ENCODE assay signal across 23 mouse cellular contexts in genomic region chr11:78412861-78413260, GRCm38 (mm10). TPM values are rescaled to one million over a fixed set of nuclear protein-coding genes. Genes with fewer than 3 reads are reported as not detected.
A peak's percentile ranks its signal among the peaks of the same experiment; 100 is the strongest.
DNase-seq lines count a peak whose midpoint lies in the region; ATAC-seq lines count a peak whose summit lies in the region.
"Had no signal": no experiment of that assay in that cellular context is flagged by ENCODE, and none has a peak within 500 bp of the region (broad histone marks: within the 10 kb centered on the region; RNA-seq: fewer than 3 reads in every experiment).

No protein-coding gene starts in this region.

- H3K27ac ChIP-seq in heart, embryonic 11.5 days (ENCODE audit: low read depth, low read length) = no peak overlapping the region
- H3K27ac ChIP-seq: embryonic facial prominence, embryonic 13.5 days; heart, adult 2 months; limb, embryonic 10.5 days; liver, embryonic 12.5 days had no signal

- no peaks in the 10 kb centered on the region for H3K4me1 ChIP-seq in heart, embryonic 11.5 days (ENCODE audit: control insufficient read depth, insufficient read depth, low read length)
- H3K4me1 ChIP-seq: embryonic facial prominence, embryonic 13.5 days had no signal

- DNase-seq in adrenal gland, adult 8-10 months = peak; percentile 67
- no peak for DNase-seq in adrenal gland, adult 18-20 months (ENCODE audit: low spot score in 2 of 2)
- DNase-seq in layer of hippocampus, adult 11-12 months (ENCODE audit: low spot score) = peak; percentile 11
- no peak for DNase-seq in layer of hippocampus, adult 9-10 months (ENCODE audit: low spot score)
- DNase-seq in right cerebral cortex, adult 18-20 months = peak; percentile 27
- DNase-seq in right cerebral cortex, postnatal 14 days = no peak
- DNase-seq: lung, adult 2 months; thymus, postnatal 25 days had no signal

- 74% methylated on average over 6 of the region's 6 CpGs for WGBS in heart, embryonic 11.5 days (ENCODE audit: insufficient replicate concordance)

- H3K27me3 ChIP-seq in heart, embryonic 11.5 days (ENCODE audit: control insufficient read depth, insufficient read depth, low read length) = no peaks in the 10 kb centered on the region; the same call in 1 of the 2 replicates
- H3K27me3 ChIP-seq: embryonic facial prominence, embryonic 13.5 days had no signal

- no peak for ATAC-seq in heart, embryonic 11.5 days (replicated peaks; ENCODE audit: insufficient number of reproducible peaks, low FRiP score, low TSS enrichment)
- ATAC-seq: forebrain, embryonic 14.5 days; intestine, embryonic 16.5 days; liver, embryonic 12.5 days had no signal

- no peaks in the 10 kb centered on the region for H3K36me3 ChIP-seq in heart, embryonic 11.5 days (ENCODE audit: control insufficient read depth, insufficient read depth, low read length)
- H3K36me3 ChIP-seq: embryonic facial prominence, embryonic 13.5 days; G1E; limb, embryonic 10.5 days; liver, embryonic 12.5 days had no signal

- H3K4me2 ChIP-seq in heart, embryonic 11.5 days = no peak overlapping the region
- H3K4me2 ChIP-seq: embryonic facial prominence, embryonic 13.5 days; liver, embryonic 12.5 days had no signal

- no peaks in the 10 kb centered on the region for H3K9me3 ChIP-seq in heart, embryonic 11.5 days (replicated peaks; ENCODE audit: control insufficient read depth, low read length)
- H3K9me3 ChIP-seq: embryonic facial prominence, embryonic 13.5 days; G1E; limb, embryonic 10.5 days; liver, embryonic 12.5 days had no signal

- H3K9ac ChIP-seq in heart, embryonic 11.5 days (ENCODE audit: low read depth, low read length) = no peak overlapping the region
- H3K9ac ChIP-seq: embryonic facial prominence, embryonic 13.5 days; liver, embryonic 12.5 days had no signal

- no peak overlapping the region for H3K4me3 ChIP-seq in heart, embryonic 11.5 days (ENCODE audit: low read depth, low read length)
- H3K4me3 ChIP-seq: embryonic facial prominence, embryonic 13.5 days; heart, adult 2 months; limb, embryonic 10.5 days; liver, embryonic 12.5 days had no signal

RNA-seq across cellular contexts. Expression of gene Slc13a2, which starts 9.2 kb away (rescaled TPM):
- total RNA-seq in adrenal gland, adult 8-10 months (2022) = not detected
- not detected for total RNA-seq in adrenal gland, adult 18-20 months (2021)
- polyA plus RNA-seq in heart, embryonic 11.5 days (2014; fragmentation: Nextera tagmentation; extraction: Ambion mirVana) = not detected in 2 replicates
- total RNA-seq: G1E; gastrocnemius, postnatal 14 days; heart, adult 2 months; hematopoietic stem cell, adult 5-6 weeks; layer of hippocampus, postnatal 25 days; midbrain, postnatal 0 days had no signal
- polyA plus RNA-seq: embryonic facial prominence, embryonic 13.5 days; forebrain, embryonic 14.5 days; G1E; hindbrain, embryonic 16.5 days; limb, embryonic 10.5 days; midbrain, postnatal 0 days had no signal

RNA-seq across cellular contexts. Expression of gene Foxn1, which starts 26.5 kb away (rescaled TPM):
- total RNA-seq in adrenal gland, adult 8-10 months (2022) = under 1 TPM; 0.20 to 0.77 (median 0.31) TPM
- total RNA-seq in adrenal gland, adult 18-20 months (2021) = under 1 TPM; 0.19 to 0.20 TPM
- polyA plus RNA-seq in heart, embryonic 11.5 days (2014; fragmentation: Nextera tagmentation; extraction: Ambion mirVana) = 0.07 and 0.29 TPM in 2 replicates
- total RNA-seq: gastrocnemius, postnatal 14 days; heart, adult 2 months; hematopoietic stem cell, adult 5-6 weeks; layer of hippocampus, postnatal 25 days; midbrain, postnatal 0 days; neutrophil, adult 5-6 weeks had no signal
- polyA plus RNA-seq: forebrain, embryonic 14.5 days; G1E; heart, adult 2 months; hindbrain, embryonic 16.5 days; intestine, embryonic 16.5 days; kidney, embryonic 16.5 days; limb, embryonic 10.5 days; liver, embryonic 12.5 days; midbrain, postnatal 0 days had no signal

RNA-seq across cellular contexts. Expression of gene Slc46a1, which starts 52.6 kb away (rescaled TPM):
- 10 to 100 TPM; 36.9 to 54.8 (median 42.6) TPM for total RNA-seq in adrenal gland, adult 8-10 months (2022)
- 10 to 100 TPM; 27.4 to 32.0 TPM for total RNA-seq in adrenal gland, adult 18-20 months (2021)
- polyA plus RNA-seq in heart, embryonic 11.5 days (2014; fragmentation: Nextera tagmentation; extraction: Ambion mirVana) = 7.8 and 8.0 TPM in 2 replicates
- total RNA-seq: neutrophil, adult 5-6 weeks had no signal
- polyA plus RNA-seq: G1E had no signal

Comparison
In these comparisons a context has a peak if more than half of its experiments do, and no peak if none do; other contexts are left out.
1. DNase-seq: peak in adrenal gland, adult 8-10 months (single experiment), layer of hippocampus, adult 11-12 months (single experiment) and right cerebral cortex, adult 18-20 months (single experiment); none in adrenal gland, adult 18-20 months (0 of 2), layer of hippocampus, adult 9-10 months (single experiment) and right cerebral cortex, postnatal 14 days (single experiment).